Mouse (Mus musculus) hindbrain, embryonic 16.5 days (tissue): ENCODE data around the gene 2200002J24Rik. TPM values are rescaled to one million over a fixed set of nuclear protein-coding genes. Genes with fewer than 3 reads are reported as not detected.
"Not testable (repeated sequence)": the region's sequence is repeated elsewhere in the genome, so short reads cannot be mapped to it uniquely, and the experiment has no call there.

Experiments
- ATAC-seq: fragments of 200-750 bp; cut with Nextera tagmentation; 2 replicates; pipeline ENCODE4 v1.8.0; 2017; ENCODE audit warnings: moderate TSS enrichment, moderate library complexity
- H3K27ac ChIP-seq: fragments of 300-500 bp; sonication (generic); 2 replicates; pipeline ENCODE4 v1.5.1; 2014; ENCODE audit warnings: low read depth, mild to moderate bottlenecking, control low read depth, low read length, moderate library complexity
- H3K27me3 ChIP-seq: fragments of 300-500 bp; sonication (generic); replicated peaks from 2 replicates; pipeline ENCODE4 v1.6.1; 2014; ENCODE audit warnings: low read length; ENCODE audit not compliant: control insufficient read depth, insufficient read depth
- H3K36me3 ChIP-seq: fragments of 300-500 bp; sonication (generic); 2 replicates; pipeline ENCODE4 v1.6.1; 2014; ENCODE audit warnings: mild to moderate bottlenecking, low read length, moderate library complexity, mixed read lengths; ENCODE audit not compliant: control insufficient read depth, insufficient read depth
- H3K4me1 ChIP-seq: fragments of 300-500 bp; sonication (generic); 2 replicates; pipeline ENCODE4 v1.6.1; 2014; ENCODE audit warnings: low read depth, low read length; ENCODE audit not compliant: control insufficient read depth, insufficient read depth
- H3K4me2 ChIP-seq: fragments of 300-500 bp; sonication (generic); 2 replicates; pipeline ENCODE4 v1.6.1; 2014; ENCODE audit warnings: mild to moderate bottlenecking, low read length, control low read depth, moderate library complexity
- H3K4me3 ChIP-seq: fragments of 300-500 bp; sonication (generic); 2 replicates; pipeline ENCODE4 v1.5.1; 2014; ENCODE audit warnings: mild to moderate bottlenecking, low read length, control low read depth, moderate library complexity
- H3K9ac ChIP-seq: fragments of 300-500 bp; sonication (generic); 2 replicates; pipeline ENCODE4 v1.6.1; 2014; ENCODE audit warnings: low read depth, mild to moderate bottlenecking, control low read depth, low read length, moderate library complexity
- H3K9me3 ChIP-seq: fragments of 300-500 bp; sonication (generic); 2 replicates; pipeline ENCODE4 v1.6.1; 2014; ENCODE audit warnings: mild to moderate bottlenecking, low read length, moderate library complexity; ENCODE audit not compliant: control insufficient read depth
- WGBS: fragments of 180-500 bp; shearing (Covaris S2); extraction: QIAGEN DNeasy Blood & Tissue Kit; methylation state at CpG from one replicate; pipeline ENCODE4 v1.1.7; 2014; 5-methylcytosine and 5-hydroxymethylcytosine counted together
- polyA plus RNA-seq: library from polyadenylated mRNA; unstranded; fragments of >200 nt; fragmentation: Nextera tagmentation; extraction: Ambion mirVana; gene quantifications from 2 replicates; pipeline ENCODE4 v1.2.1, GENCODE M21; 2015

2200002J24Rik gene
- polyA plus RNA-seq, 1 experiment from 2014 or later: not detected

GRCm38 (mm10) chr7:30721286-30721685 is 22.6 kb downstream of the 2200002J24Rik start:
- no peak for ATAC-seq

GRCm38 (mm10) chr7:30723274-30723953 is 24.7 kb downstream of the 2200002J24Rik start:
- H3K36me3 ChIP-seq: peaks cover 11% of the 10 kb centered on the region
- H3K27ac ChIP-seq: no peak overlapping the region
- H3K27me3 ChIP-seq: no peaks in the 10 kb centered on the region
- no peak for ATAC-seq
- WGBS: 77% methylated on average over 6 of the region's 6 CpGs
- H3K9me3 ChIP-seq: no peaks in the 10 kb centered on the region
- no peak overlapping the region for H3K9ac ChIP-seq
- peaks cover 4% of the 10 kb centered on the region for H3K4me1 ChIP-seq
- no peak overlapping the region for H3K4me2 ChIP-seq
- no peak overlapping the region for H3K4me3 ChIP-seq

More at GRCm38 (mm10) chr7:30721286-30721685, 22.6 kb downstream of the 2200002J24Rik start:
- Histone ChIP-seq H3K4me1 (peaks cover 10% of the 10 kb centered on the region), H3K4me2 (no peak overlapping the region), H3K9me3 (no peaks in the 10 kb centered on the region), H3K27ac (no peak overlapping the region), H3K9ac (no peak overlapping the region), H3K4me3 (no peak overlapping the region), H3K27me3 (peaks cover 9% of the 10 kb centered on the region), H3K36me3 (no peaks in the 10 kb centered on the region)
- 53% methylated on average over 7 of the region's 7 CpGs for WGBS

DNA sequence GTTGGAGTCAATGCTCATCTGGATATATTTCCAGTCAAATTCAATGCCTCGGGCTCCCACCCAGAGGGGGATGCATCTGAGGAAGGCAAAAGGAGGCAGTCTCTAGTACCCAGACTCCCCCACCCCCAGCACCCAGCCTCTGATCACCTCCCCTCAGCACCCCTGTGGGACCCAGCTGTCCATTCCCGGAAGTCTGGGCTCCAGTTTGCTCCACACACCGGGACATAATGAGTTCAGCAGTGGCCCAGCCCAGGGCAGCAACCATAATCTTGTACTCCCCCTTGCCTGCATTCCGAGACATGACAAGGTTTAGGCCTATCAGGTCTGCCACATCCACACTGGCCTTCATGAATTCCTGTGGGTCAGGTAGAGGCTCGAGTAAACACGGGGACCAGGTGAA is 29.5 kb downstream of the 2200002J24Rik start:
- no peak for ATAC-seq
- Histone ChIP-seq H3K9ac (peak overlapping the region; percentile 97), H3K4me1 (peaks cover 22% of the 10 kb centered on the region), H3K4me3 (peak overlapping the region; percentile 89; the same call in 1 of the 2 replicates), H3K4me2 (peak overlapping the region; percentile 88), H3K27ac (no peak overlapping the region), H3K27me3 (no peaks in the 10 kb centered on the region), H3K9me3 (no peaks in the 10 kb centered on the region), H3K36me3 (peaks cover 19% of the 10 kb centered on the region)
- WGBS: 88% methylated on average over 6 of the region's 6 CpGs

- peak; percentile 61 for ATAC-seq
- WGBS: 8% methylated on average over 26 of the region's 26 CpGs
Measured at GRCm38 (mm10) chr7:30728739-30729395, 30.1 kb downstream of the 2200002J24Rik start.

GRCm38 (mm10) chr7:30729396-30730063 is 30.8 kb downstream of the 2200002J24Rik start, which contains the start of gene Tmem147:
Tmem147 (minus strand) TSS chr7:30729540.
- no peaks in the 10 kb centered on the region for H3K9me3 ChIP-seq
- H3K9ac ChIP-seq: peak within 1 kb of the TSS; percentile 97
- peaks cover 23% of the 10 kb centered on the region for H3K36me3 ChIP-seq
- H3K4me2 ChIP-seq: peak within 1 kb of the TSS; percentile 88
- H3K27me3 ChIP-seq: no peaks in the 10 kb centered on the region
- H3K4me1 ChIP-seq: peaks cover 22% of the 10 kb centered on the region
- peak; percentile 97 for ATAC-seq
- under 1% methylated on average over 59 of the region's 60 CpGs for WGBS
- H3K27ac ChIP-seq: peak within 1 kb of the TSS; percentile 89
- peak within 1 kb of the TSS; percentile 89 for H3K4me3 ChIP-seq

More at GRCm38 (mm10) chr7:30728739-30729395, 30.1 kb downstream of the 2200002J24Rik start:
- no peaks in the 10 kb centered on the region for H3K9me3 ChIP-seq
- H3K4me3 ChIP-seq: peak overlapping the region; percentile 89
- H3K27ac ChIP-seq: peak overlapping the region; percentile 89
- no peaks in the 10 kb centered on the region for H3K27me3 ChIP-seq
- peaks cover 22% of the 10 kb centered on the region for H3K36me3 ChIP-seq
- H3K9ac ChIP-seq: peak overlapping the region; percentile 97
- peaks cover 22% of the 10 kb centered on the region for H3K4me1 ChIP-seq
- H3K4me2 ChIP-seq: peak overlapping the region; percentile 88

DNA sequence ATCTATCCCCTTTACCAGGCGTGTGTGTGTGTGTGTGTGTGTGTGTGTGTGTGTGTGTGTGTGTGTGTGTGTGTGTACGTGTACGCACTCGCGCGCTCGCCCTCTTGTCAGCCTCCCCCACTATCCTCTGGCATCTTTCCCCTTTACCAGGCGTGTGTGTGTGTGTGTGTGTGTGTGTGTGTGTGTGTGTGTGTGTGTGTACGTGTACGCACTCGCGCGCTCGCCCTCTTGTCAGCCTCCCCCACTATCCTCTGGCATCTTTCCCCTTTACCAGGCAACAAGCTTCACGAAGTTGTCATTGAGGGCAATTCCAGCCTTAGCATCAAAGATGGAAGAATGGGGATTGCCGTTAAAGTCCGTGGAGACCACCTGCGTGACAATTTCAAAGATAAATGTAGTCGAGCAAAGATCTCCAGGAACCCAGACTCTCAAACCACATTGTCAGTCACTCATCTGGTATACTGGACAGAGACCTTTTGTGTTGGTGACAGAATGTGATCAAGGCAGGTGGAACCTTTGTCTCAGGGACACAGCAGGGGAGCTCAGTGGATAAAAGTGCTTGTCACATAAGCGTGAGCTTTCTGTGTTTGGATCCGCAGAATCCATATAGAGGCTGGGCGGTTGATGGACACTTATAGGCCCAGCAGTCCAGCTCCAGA is 31.5 kb downstream of the 2200002J24Rik start:
- peak overlapping the region; percentile 89 for H3K27ac ChIP-seq
- peak overlapping the region; percentile 89 for H3K4me3 ChIP-seq
- H3K9ac ChIP-seq: peak overlapping the region; percentile 97
- peaks cover 26% of the 10 kb centered on the region for H3K36me3 ChIP-seq
- peaks cover 22% of the 10 kb centered on the region for H3K4me1 ChIP-seq
- WGBS: 13% methylated on average over 9 of the region's 22 CpGs
- peak overlapping the region; percentile 88 for H3K4me2 ChIP-seq
- H3K27me3 ChIP-seq, H3K9me3 ChIP-seq: not testable (repeated sequence)
- 0 out of 2 replicates have a peak, but pooled peaks have one; percentile 1 for ATAC-seq

- 91% methylated on average over 3 of the region's 3 CpGs for WGBS
- Histone ChIP-seq H3K27ac (no peak overlapping the region), H3K27me3 (no peaks in the 10 kb centered on the region), H3K4me1 (peaks cover 5% of the 10 kb centered on the region), H3K9me3 (no peaks in the 10 kb centered on the region), H3K4me2 (no peak overlapping the region), H3K36me3 (peaks cover 26% of the 10 kb centered on the region), H3K9ac (no peak overlapping the region), H3K4me3 (no peak overlapping the region)
- ATAC-seq: no peak
Measured at GRCm38 (mm10) chr7:30736211-30736610, 37.5 kb downstream of the 2200002J24Rik start.

GRCm38 (mm10) chr7:30742570-30742969 is 43.8 kb downstream of the 2200002J24Rik start:
- H3K27me3 ChIP-seq, H3K4me1 ChIP-seq, H3K9ac ChIP-seq, H3K9me3 ChIP-seq, ATAC-seq, H3K36me3 ChIP-seq, H3K4me3 ChIP-seq, H3K4me2 ChIP-seq, H3K27ac ChIP-seq: not testable (repeated sequence)
- WGBS: 90% methylated on average over 2 of the region's 2 CpGs
